Mouse (Mus musculus) kidney, postnatal 25 days (tissue): ENCODE measurements around the gene Vhl.
A peak's percentile ranks its signal among the peaks of the same experiment; 100 is the strongest.

Source experiments
- DNase-seq, 2 experiments: peaks; one replicate each; pipeline ENCODE4 v3.0.0; 2021; ENCODE audit warnings: mixed read lengths in 2 of 2

Vhl gene

GRCm38 (mm10) chr6:113623941-113624751 is at the start of gene Vhl:
TSS of gene Vhl (plus strand) at chr6:113623959.
- DNase-seq, result peak; percentile 91 to 96

GRCm38 (mm10) chr6:113576044-113576443 is 47.7 kb upstream of the Vhl start:
- no peak for DNase-seq

- DNase-seq, result no peak
Observed at GRCm38 (mm10) chr6:113579306-113579705, 44.5 kb upstream of the Vhl start.

- DNase-seq, result no peak
Observed at GRCm38 (mm10) chr6:113583023-113583422, 40.7 kb upstream of the Vhl start.

- no peak for DNase-seq
Observed at GRCm38 (mm10) chr6:113585065-113585464, 38.7 kb upstream of the Vhl start.

- DNase-seq, result peak; percentile 84 to 86
Observed at GRCm38 (mm10) chr6:113586466-113587183, 37.1 kb upstream of the Vhl start.

GRCm38 (mm10) chr6:113592637-113593036 is 31.1 kb upstream of the Vhl start:
- no peak for DNase-seq

- no peak for DNase-seq
Observed at GRCm38 (mm10) chr6:113597945-113598344, 25.8 kb upstream of the Vhl start.

- peak in 1 of 2 experiments; percentile 25 for DNase-seq
Observed at GRCm38 (mm10) chr6:113599833-113600232, 23.9 kb upstream of the Vhl start.

- DNase-seq, result peak in 1 of 2 experiments; percentile 54
Observed at GRCm38 (mm10) chr6:113600543-113601139, 23.1 kb upstream of the Vhl start, which contains the start of gene Fancd2os. TSS of gene Fancd2os (minus strand) at chr6:113600715.

GRCm38 (mm10) chr6:113602821-113603220 is 20.9 kb upstream of the Vhl start:
- DNase-seq, result no peak

GRCm38 (mm10) chr6:113603993-113604392 is 19.8 kb upstream of the Vhl start:
- DNase-seq, result no peak

GRCm38 (mm10) chr6:113604432-113605223 is 19.1 kb upstream of the Vhl start, which contains the start of gene Brk1:
TSS of gene Brk1 (plus strand) at chr6:113604772.
- peak; percentile 92 to 95 for DNase-seq

GRCm38 (mm10) chr6:113605224-113605545 is 18.6 kb upstream of the Vhl start:
- DNase-seq, result no peak

GRCm38 (mm10) chr6:113608871-113609270 is 14.9 kb upstream of the Vhl start:
- peak; percentile 35 to 50 for DNase-seq

- no peak for DNase-seq
Observed at GRCm38 (mm10) chr6:113609293-113609692, 14.5 kb upstream of the Vhl start.

- DNase-seq, result peak in 1 of 2 experiments; percentile 59
Observed at GRCm38 (mm10) chr6:113612258-113612969, 11.3 kb upstream of the Vhl start.

GRCm38 (mm10) chr6:113614152-113614551 is 9.6 kb upstream of the Vhl start:
- no peak for DNase-seq

GRCm38 (mm10) chr6:113614997-113615396 is 8.8 kb upstream of the Vhl start:
- no peak for DNase-seq

- DNase-seq, result no peak
Observed at GRCm38 (mm10) chr6:113615489-113615888, 8.3 kb upstream of the Vhl start.

GRCm38 (mm10) chr6:113623386-113623785 is 373 bp upstream of the Vhl start:
- no peak for DNase-seq
